Mouse (Mus musculus): Measurements from ENCODE around the gene Aldh16a1. TPM values are rescaled to one million over a fixed set of nuclear protein-coding genes. Genes with fewer than 3 reads are reported as not detected.
A peak's percentile ranks its signal among the peaks of the same experiment; 100 is the strongest.
"Not testable (repeated sequence)": the region's sequence is repeated elsewhere in the genome, so short reads cannot be mapped to it uniquely, and the experiment has no call there.

Aldh16a1 gene
- total RNA-seq, 2 experiments from 2014 or later = 34.8 to 51.6 TPM

DNA sequence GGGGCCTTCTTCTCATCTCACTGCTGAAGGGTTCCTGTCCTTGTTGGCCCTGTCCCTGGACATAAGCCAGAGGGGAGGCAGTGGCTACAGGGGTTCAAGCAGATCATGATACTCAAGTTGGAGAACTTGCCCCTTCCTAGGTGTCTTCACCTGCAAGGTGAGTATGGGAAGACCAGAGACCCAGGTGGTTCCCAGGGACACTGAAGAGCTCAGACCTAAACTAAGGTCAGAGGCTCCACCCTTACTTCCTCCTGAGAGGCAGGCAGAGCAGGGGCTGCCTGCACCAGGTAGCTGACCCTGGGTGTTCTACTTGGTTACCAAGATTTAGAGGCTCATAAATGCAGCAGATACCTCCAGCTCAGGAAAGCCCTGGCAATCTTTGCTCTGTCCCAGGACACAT is 32.4 kb downstream of the Aldh16a1 start:
- DNase-seq (ENCODE audit: low spot score in 2 of 2) = no peak

DNA sequence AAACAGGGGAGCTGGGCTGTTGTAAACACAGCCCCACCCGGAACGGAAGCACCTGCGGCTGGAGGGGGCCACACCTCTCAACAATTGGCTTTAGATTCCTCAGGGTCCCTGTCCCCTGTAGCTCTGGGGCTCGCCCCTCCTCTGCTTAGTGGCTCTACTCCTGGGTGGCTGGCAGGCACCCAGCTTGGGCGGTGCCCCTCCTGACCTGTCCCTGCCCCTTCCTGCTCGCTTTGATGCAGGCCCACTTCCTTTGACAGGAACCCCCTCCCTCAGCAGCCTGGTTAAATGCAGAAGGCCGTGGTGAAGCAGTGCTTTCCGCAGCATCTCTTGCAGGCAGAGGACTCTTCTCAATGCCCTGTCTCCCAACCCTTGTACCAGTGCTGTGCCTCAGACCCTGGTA is 33.0 kb downstream of the Aldh16a1 start:
- DNase-seq (ENCODE audit: low spot score in 2 of 2) = no peak

DNA sequence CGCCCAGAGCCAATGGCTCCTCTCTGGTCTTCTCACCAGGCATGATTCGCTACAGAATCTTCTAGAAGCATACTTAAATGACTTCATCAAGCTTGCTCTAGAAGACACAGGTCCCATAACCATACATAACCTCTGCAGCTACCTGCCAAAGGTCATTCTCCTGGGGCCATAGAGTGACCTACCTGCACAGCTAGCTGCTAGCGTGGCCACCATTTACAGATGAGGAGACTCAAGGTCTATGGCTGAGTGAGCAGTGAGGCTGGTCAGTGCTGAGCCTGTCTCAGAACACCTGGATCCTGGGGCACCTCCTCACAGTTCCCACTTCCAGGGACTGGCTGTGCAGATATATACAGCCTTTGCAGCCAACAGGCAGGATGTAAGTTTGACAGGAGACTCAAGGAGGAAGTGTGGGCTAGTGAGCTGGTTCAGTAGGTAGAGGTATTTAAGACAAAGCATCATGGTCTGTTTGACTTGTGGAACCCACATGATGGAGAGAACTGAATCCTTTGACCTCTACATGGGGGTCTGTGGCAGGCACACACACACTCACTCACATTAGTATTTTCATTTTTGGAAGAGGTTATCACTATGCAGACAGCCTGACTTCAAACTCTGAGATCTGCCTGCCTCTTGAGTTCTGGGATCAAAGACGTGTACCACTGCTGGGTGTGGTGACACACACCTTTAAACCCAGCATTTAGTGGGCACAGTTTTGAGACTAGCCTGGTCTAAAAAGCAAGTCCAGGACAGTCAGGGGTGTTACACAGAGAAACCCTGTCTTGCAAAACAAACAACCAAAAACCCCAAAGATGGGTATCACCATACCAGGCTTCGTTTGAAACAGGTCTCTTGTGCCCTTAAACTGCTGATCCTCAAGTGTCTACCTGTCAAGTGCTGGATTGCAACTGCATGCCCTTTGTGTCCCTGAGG is 34.3 kb downstream of the Aldh16a1 start:
- no peak for DNase-seq (ENCODE audit: low spot score in 2 of 2)

DNA sequence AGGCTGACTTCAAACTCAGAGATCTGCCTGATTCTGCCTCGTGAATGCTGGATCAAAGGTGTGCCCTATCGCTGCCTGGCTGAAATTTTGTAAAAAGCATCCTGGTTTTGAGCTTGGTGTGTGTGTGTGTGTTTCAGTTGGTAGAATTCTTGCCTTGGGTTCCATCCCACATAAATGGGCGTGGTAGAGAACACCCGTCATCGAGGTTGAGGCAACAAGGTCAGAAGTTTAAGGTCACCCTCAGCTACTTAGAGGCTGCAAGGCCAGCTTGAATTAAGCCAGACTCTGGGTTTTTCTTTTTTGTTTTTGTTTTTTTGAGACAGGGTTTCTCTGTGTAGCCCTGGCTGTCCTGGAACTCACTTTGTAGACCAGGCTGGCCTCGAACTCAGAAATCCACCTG is 36.0 kb downstream of the Aldh16a1 start:
- DNase-seq (ENCODE audit: low spot score in 2 of 2) = no peak

DNA sequence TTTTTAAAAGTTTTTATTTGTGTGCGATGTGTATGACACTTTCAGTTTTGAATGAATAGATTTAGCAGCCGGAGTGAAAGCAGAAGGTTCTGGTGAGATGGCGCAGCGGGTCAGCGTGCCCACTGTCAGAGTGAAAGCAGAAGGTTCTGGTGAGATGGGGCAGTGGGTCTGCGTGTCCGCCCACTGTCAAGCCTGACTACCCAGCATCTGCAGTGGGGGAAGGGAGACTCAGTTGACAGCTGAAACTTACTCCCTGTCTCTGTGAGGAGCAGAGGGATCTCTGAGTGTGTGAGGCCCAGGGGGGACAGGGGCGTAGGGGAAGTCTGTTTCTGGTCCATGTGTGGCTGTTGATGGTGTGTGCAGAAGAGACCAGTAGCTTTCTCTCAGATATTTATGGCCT is 36.8 kb downstream of the Aldh16a1 start:
- no peak for DNase-seq (ENCODE audit: low spot score in 2 of 2)

DNA sequence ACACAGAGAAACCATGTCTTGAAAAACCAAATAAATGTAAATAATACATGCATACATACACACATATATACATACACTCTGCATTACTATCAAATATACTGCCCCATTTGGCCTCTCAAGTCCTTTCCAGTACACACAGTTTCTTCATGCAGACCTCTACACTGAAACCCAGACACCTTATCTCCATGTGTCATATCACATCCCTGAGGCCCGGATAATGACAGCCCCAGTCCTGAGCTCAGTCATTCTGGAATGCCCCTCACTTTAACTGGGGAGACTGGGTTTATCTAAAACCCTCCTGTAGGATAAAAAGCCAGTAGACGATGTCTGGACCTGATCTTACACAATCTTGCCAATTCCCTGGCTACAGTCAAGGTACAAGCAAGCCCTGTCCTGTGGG is 40.9 kb downstream of the Aldh16a1 start:
- no peak for DNase-seq (ENCODE audit: low spot score in 2 of 2)

DNA sequence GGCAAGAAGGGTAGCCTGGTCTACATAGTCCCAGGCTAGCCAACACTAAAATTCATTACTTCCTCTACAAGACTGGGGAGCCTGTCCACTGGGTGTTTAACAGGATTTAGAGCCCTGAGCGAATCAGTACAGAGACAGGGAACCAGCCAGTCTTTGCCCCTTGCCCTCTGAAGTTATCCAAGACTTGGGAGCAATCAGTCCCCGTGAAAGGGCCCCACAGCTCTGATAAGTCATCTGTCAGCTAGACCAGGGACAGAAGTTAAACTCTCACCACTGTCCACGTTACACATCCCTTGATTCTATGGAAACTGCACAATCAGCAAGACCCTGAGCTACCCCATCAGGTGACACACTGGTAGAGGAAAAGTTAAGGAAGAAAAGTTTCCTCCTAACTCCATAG is 41.9 kb downstream of the Aldh16a1 start:
- DNase-seq (ENCODE audit: low spot score in 2 of 2) = no peak

DNA sequence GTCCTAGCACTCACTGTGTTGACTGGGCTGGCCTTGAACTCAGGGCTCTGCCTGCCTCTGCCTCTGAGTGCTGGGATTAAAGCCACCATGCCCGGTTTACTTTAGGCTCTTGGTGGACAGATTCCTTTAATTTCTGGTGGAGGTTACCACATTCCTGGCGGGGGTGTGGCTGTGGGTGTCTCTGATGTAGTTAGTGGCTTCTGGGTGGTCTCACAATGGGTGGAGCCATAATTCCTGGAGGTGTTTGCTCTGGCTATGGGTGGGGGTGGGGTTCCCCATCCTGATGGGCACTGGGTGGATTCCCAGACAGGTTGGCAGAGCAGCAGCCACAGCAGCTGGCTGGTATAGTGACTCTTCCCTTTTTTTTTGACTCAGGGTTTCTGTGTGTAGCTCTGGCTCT is 42.4 kb downstream of the Aldh16a1 start:
- no peak for DNase-seq (ENCODE audit: low spot score in 2 of 2)

DNA sequence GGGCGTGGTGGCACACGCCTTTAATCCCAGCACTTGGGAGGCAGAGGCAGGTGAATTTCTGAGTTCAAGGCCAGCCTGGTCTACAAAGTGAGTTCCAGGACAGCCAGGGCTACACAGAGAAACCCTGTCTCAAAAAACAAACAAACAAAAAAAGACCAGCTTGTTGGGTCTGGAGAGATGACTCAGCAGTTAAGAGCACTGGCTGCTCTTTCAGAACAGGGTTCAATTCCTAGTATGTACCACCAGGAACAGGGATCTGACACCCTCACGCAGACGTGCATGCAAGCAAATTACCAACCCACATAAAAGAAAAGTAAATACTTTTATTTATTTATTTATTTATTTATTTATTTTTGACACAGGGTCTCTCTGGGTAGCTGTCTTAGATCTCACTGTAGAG is 44.3 kb downstream of the Aldh16a1 start:
- DNase-seq (ENCODE audit: low spot score in 2 of 2) = not testable (repeated sequence)

DNA sequence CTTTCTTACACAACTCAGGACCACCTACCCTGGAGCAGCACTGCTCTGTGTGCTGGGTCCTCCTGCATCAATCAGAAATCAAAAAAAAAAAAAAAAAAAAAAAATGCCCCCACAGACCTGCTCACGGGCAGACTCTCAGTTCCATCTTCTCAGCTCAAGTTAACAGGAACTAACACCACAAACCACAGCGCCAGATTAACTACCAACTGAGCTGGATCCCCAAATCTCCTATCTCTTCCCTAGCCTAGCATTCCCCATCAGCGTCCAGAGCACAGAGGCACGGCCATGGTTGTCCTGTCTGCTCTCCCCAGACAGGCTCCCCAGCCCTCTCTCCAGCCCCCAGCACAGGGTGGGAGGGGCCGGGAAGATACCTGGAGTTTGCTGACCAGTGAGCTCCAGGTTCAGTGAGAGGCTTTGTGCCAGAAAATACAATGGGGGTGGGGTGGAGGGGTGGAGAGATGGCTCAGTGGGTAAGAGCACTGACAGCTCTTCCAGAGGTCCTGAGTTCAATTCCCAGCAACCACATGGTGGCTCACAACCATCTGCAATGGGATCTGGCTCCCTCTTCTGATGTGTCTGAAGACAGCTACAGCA is 47.2 kb downstream of the Aldh16a1 start:
- no peak for DNase-seq (ENCODE audit: low spot score in 2 of 2)

DNA sequence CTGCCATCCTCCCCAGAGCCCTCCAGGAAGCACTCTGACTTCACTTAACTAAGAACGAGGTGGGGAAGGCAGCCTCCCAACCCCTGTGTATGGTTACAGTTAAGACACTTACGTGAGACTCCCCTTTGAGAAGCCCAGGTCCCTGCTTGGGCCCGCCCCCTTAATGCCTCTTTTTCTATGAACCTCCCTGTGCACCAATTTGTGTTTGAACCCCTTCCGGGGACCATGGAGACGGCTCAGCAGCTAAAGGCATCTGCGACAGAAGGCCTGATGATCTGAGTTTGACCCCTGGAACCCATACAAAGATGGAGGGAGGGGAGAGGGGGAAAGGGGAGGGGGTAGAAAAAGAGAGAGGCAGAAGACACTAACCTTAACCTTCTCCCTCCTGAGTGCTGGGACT is 47.9 kb downstream of the Aldh16a1 start:
- no peak for DNase-seq (ENCODE audit: low spot score in 2 of 2)

DNA sequence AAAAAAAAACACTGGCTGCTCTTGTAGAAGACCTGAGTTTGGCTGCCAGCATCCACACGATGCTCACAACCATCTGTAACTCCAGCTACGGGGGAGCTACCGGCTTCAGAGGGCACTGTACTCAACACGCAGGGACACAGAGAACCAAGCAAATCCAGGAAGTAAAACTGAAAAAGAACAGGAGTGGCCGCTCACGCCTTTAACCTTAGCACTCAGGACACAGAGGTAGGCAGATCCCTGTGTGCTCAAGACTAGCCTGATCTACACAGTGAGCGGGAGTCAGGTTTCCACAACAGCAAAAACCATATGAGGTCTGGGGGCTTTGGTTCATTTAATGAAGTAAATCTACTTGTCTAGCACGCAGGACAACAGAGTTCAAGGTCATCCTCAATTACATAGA is 48.9 kb downstream of the Aldh16a1 start:
- DNase-seq (ENCODE audit: low spot score in 2 of 2) = no peak

DNA sequence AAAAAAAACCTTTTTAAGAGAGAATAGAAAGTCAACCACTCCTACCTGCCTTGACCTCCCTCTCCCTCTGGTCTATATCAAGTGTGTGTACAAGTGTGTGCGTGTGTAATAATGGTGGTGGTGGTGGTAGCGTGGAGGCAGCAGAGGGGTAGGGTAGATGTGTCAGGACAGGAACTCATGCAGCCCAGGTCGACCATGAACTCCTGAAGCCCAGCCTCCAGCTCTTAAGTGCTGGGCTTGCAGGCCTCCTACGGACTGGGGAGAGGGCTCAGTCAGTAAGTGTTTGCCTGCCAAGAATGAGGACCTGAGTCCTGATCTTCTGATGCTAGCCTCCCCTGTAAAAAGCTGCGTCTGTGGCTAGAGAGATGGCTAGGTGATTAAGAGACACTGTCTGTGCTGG is 49.4 kb downstream of the Aldh16a1 start:
- no peak for DNase-seq (ENCODE audit: low spot score in 2 of 2)

DNA sequence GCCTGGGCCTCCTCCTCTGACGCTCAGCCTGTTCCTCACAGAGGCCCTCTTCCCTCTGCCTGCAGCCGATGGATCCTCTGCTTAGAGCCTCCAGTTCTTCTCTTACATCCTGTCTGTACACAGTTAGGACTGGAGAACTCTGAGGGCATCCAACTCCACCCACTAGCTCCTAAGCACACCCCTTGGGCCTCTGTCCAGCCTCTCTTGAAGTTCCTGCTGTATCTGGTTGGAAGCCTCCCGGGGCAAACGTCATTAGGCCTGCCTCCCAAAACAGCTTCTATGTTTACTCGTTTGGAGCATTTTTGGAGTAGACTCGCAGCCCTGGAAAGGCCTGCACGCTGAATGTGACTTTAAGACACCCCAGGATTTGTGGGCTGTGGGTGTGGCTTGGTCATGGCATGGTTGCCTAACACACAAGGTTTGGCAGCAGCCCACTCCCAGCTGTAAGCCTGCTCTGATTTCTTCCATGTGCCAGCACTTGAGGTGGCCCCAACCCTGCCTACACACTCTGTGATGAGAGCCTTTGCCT is 50.7 kb downstream of the Aldh16a1 start, which contains the start of gene Fcgrt:
Gene Fcgrt (minus strand): TSS at position 200 of the 529 bp plus-strand sequence.
- DNase-seq (ENCODE audit: low spot score in 2 of 2) = peak; percentile 79 to 95

DNA sequence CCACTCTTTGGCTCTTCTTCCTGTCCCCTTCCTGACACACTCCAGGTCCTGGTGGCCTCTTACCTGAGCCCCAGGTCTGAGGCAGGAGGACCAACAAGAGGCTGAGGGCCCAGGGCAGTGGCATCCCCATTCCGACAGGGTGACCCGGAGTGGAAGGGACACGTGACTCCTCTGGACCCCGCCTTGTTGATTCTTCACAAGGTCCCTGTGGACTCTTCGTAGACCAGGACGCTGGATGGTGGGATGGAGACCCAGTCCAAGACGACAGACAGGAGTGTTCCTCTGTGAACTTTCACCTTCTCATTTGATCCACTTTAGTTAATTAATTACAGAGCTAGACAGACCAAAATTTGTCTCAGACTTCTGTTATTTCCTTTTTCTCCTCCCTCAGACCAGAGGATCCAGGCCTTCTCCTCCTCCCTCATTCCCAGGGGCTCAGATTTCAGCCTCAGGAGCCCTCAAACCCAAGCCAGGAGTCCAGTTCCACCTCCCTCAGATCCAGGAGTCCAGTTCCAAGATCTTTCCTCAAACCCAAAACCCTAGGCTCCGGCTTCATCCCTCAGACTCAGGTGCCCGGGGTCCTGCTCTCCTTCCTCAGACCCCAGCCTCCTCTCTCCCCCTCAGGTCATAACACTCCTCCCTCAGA is 51.3 kb downstream of the Aldh16a1 start:
- no peak for DNase-seq (ENCODE audit: low spot score in 2 of 2)

DNA sequence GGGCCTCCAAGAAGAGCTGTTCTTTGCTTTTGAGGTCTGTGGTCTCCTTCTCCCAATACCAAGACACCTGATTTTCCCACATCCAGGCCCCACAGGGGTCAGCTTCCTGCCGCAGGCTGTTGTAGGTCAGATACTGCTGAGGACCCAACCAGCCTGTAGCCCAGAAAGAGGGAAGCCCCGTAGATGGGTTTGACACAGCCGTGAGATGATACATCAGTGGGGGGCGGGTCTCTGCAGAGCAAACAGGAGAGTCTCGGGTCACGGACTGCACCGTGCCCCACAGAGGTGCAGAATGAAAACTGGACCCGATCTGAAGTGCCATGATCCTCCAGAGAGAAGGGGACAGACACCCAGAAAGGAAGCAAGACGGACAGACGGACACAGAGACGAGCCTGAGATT is 51.9 kb downstream of the Aldh16a1 start:
- no peak for DNase-seq (ENCODE audit: low spot score in 2 of 2)

DNA sequence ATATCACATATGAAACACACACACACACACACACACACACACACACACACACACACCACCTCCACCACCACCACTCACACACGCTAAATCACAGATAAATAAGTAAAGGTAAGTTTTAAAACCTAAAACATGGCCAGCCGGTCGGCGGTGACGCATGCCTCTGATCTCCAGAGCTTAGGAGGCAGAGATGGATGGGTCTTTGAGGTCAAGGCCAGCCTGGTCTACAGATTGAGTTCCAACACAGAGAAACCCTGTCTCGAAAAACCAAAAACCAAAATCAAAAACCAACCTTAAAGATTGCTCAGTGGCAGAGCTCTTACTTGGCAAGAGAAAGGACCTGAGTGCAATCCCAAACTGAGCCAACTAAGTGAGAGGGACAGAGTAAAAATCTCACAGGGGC is 54.3 kb downstream of the Aldh16a1 start:
- no peak for DNase-seq (ENCODE audit: low spot score in 2 of 2)

DNA sequence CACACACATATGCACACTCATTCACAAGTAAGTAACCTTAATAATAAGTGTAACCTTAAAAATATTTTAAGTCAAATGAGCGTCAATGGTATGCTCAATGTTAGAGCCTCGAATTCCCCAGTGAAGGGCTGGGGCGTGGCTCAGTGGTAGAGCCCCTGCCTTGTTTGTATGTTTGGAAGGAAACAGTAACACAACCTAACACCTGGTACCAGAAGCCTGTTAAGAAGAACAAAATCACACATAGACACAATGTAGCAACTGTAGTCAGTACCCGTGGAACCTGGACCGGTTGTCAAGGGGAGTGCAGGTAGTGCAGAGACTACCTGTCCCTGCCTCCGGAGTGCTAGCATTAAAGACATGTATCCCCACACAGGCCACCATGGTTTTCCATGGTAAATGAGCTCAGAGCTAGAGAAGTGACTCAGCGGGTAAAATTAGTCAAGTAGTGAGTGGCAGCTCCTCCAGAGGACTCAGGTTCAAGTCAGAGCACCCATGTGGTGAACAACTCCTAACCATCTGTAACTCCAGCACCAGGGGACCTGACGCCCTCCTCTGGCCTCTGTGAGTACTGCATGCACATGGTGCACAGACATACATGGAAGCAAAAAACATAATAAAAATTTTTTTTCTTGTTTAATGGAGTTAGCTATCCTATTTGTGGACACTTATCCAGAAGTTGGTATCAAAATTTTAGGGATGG is 55.7 kb downstream of the Aldh16a1 start:
- no peak for DNase-seq (ENCODE audit: low spot score in 2 of 2)

DNA sequence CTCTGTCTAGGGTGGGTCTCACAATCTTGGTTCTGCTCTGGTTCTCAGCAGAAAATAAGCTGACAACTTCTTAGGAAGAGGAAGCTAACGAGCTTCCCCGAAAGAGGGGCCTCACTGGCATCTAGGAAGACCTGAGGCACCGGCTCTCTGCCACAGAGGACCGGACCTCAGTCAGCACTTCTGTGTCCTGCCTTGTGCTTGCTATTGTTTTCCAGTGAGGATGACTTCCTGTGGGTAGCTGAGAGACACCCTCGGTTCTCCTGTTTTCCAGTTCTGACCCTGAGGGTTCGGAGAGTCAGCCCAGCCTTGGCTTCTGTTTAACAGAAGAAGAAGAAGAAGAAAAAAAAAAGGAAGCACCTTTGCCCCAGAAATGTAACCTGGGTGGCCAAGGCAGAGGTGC is 56.9 kb downstream of the Aldh16a1 start:
- no peak for DNase-seq (ENCODE audit: low spot score in 2 of 2)

DNA sequence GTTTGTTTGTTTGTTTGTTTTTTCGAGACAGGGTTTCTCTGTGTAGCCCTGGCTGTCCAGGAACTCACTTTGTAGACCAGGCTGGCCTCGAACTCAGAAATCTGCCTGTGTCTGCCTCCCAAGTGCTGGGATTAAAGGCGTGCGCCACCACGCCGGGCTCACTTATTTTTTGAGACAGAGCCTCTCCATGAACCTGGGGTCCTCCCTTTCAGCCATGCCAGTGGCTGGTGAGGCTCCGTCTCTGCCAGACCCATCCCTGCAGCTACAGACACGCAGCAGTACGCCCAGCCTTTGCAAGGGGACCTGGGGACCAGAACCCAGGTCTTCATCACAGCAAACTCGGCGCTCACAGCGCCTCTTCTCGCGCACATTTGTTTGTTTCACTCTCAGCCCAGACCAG is 58.4 kb downstream of the Aldh16a1 start:
- DNase-seq (ENCODE audit: low spot score in 2 of 2) = not testable (repeated sequence)

DNA sequence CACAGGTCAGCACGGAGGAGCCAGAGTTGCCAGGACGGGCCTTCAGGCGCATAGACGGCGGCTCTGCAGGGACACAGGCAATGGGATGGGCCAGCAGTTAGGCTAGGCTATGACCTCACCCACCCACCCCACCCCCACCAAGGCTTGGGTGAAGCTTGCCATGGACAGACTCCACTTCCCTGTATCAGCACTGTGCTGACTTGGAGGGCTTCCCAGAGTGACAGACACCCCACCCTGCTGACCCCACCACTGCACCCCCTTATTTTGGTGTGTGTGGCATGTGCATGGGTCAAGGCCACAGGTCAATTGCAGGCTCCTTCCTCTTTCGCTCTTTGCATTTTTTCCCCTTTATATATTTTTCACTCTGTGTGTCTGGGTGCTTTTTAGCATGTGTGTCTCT is 59.0 kb downstream of the Aldh16a1 start:
- DNase-seq (ENCODE audit: low spot score in 2 of 2) = no peak
